Mouse (Mus musculus) myocyte (in vitro differentiated cells): ENCODE results near the gene 4930402F06Rik. TPM values are rescaled to one million over a fixed set of nuclear protein-coding genes. Genes with fewer than 3 reads are reported as not detected.

Source experiments
- H3K27me3 ChIP-seq: one replicate; pipeline ENCODE4 v1.6.1; 2011; ENCODE audit not compliant: control insufficient read depth, insufficient read depth, insufficient read length
- H3K36me3 ChIP-seq: one replicate; pipeline ENCODE4 v1.6.1; 2011; ENCODE audit not compliant: control insufficient read depth, insufficient read depth
- H3K4me2 ChIP-seq: one replicate; pipeline ENCODE4 v1.6.1; 2011; ENCODE audit warnings: low read depth, control low read depth
- H3K4me3 ChIP-seq: one replicate; pipeline ENCODE4 v1.5.1; 2011; ENCODE audit warnings: mild to moderate bottlenecking, control low read depth, moderate library complexity
- H3K79me2 ChIP-seq: one replicate; pipeline ENCODE4 v1.6.1; 2011; ENCODE audit not compliant: control insufficient read depth, insufficient read depth
- H3ac ChIP-seq: one replicate; pipeline ENCODE4 v1.6.1; 2011; ENCODE audit not compliant: control insufficient read depth, insufficient read length
- CEBPB ChIP-seq: IDR thresholded peaks from 2 replicates; pipeline ENCODE4 v1.6.1; 2011; ENCODE audit warnings: mild to moderate bottlenecking, moderate library complexity; ENCODE audit not compliant: poor library complexity, insufficient read depth, severe bottlenecking
- E2F4 ChIP-seq: IDR thresholded peaks from one replicate; pipeline ENCODE4 v1.6.1; 2011; ENCODE audit warnings: mild to moderate bottlenecking, control low read depth, moderate library complexity; ENCODE audit not compliant: insufficient read depth
- MAX ChIP-seq: IDR thresholded peaks from one replicate; pipeline ENCODE4 v1.6.1; 2011; ENCODE audit warnings: low read depth, mild to moderate bottlenecking, control low read depth
- MYOD1 ChIP-seq, 3 experiments: IDR thresholded peaks; one replicate each; pipeline ENCODE4 v1.6.1; 2011; ENCODE audit warnings: control low read depth in 2 of 3, low read depth in 2 of 3, mild to moderate bottlenecking in 2 of 3, moderate library complexity in 1 of 3; ENCODE audit not compliant: insufficient read length in 2 of 3, control insufficient read depth in 1 of 3
- MYOG ChIP-seq, 3 experiments: IDR thresholded peaks; one replicate each; pipeline ENCODE4 v1.6.1; 2011; ENCODE audit warnings: control low read depth in 2 of 3, low read depth in 2 of 3, mild to moderate bottlenecking in 2 of 3; ENCODE audit not compliant: insufficient read length in 2 of 3, control insufficient read depth in 1 of 3, insufficient read depth in 1 of 3
- POLR2A ChIP-seq: IDR thresholded peaks from one replicate; pipeline ENCODE4 v1.6.1; 2011; ENCODE audit warnings: low read depth, mild to moderate bottlenecking, control low read depth, moderate library complexity; ENCODE audit not compliant: insufficient read length
- POLR2AphosphoS2 ChIP-seq: IDR thresholded peaks from one replicate; pipeline ENCODE4 v1.6.1; 2011; ENCODE audit warnings: low read depth, control low read depth; ENCODE audit not compliant: insufficient read length
- REST ChIP-seq: IDR thresholded peaks from one replicate; pipeline ENCODE4 v1.6.1; 2011; ENCODE audit warnings: mild to moderate bottlenecking, control low read depth, moderate library complexity; ENCODE audit not compliant: insufficient read depth, insufficient read length
- SRF ChIP-seq: IDR thresholded peaks from one replicate; pipeline ENCODE4 v1.6.1; 2011; ENCODE audit warnings: low read depth; ENCODE audit not compliant: control insufficient read depth, insufficient read length
- TCF12 ChIP-seq: IDR thresholded peaks from one replicate; pipeline ENCODE4 v1.6.1; 2011; ENCODE audit warnings: mild to moderate bottlenecking, control low read depth; ENCODE audit not compliant: poor library complexity, insufficient read depth, severe bottlenecking
- TCF3 ChIP-seq: IDR thresholded peaks from one replicate; pipeline ENCODE4 v1.6.1; 2011; ENCODE audit warnings: low read depth, control low read depth; ENCODE audit not compliant: insufficient read length
- USF1 ChIP-seq: IDR thresholded peaks from one replicate; pipeline ENCODE4 v1.6.1; 2011; ENCODE audit warnings: low read depth, mild to moderate bottlenecking, control low read depth, moderate library complexity
- polyA plus RNA-seq: library from polyadenylated mRNA; unstranded; fragments of >200 nt; fragmentation: generic; extraction: Trizol; gene quantifications from one replicate; pipeline ENCODE4 v1.2.1, GENCODE M21; 2012; ENCODE audit warnings: missing spikeins

4930402F06Rik gene
- polyA plus RNA-seq, 1 experiment, result not detected

- H3K79me2 ChIP-seq, result no peaks in the 10 kb centered on the region
- no peak overlapping the region for H3K4me2 ChIP-seq
- H3K27me3 ChIP-seq, result no peaks in the 10 kb centered on the region
- no peak overlapping the region for H3ac ChIP-seq
- no peak overlapping the region for H3K4me3 ChIP-seq
- no peak for TF ChIP-seq USF1
- no peak for TF ChIP-seq REST
- no peak for TF ChIP-seq POLR2A
- TF ChIP-seq POLR2AphosphoS2, result no peak
- no peak for TF ChIP-seq MAX
- TF ChIP-seq MYOG (IDR thresholded peaks at IDR 0.05; ENCODE audit: control insufficient read depth in 1 of 3, insufficient read depth in 1 of 3, insufficient read length in 2 of 3, low read depth in 2 of 3), result no peak
- TF ChIP-seq SRF, result no peak
- TF ChIP-seq TCF3, result no peak
- H3K36me3 ChIP-seq, result no peaks in the 10 kb centered on the region
Observed at GRCm38 (mm10) chr2:35411640-35412190, 14.7 kb upstream of the 4930402F06Rik start.

GRCm38 (mm10) chr2:35409466-35409865 lies 12.5 kb upstream of the 4930402F06Rik start:
- TF ChIP-seq MYOG (IDR thresholded peaks at IDR 0.05; ENCODE audit: control insufficient read depth in 1 of 3, insufficient read depth in 1 of 3, insufficient read length in 2 of 3, low read depth in 2 of 3), result no peak
- TF ChIP-seq TCF12, result no peak
- TF ChIP-seq REST, result no peak
- no peak for TF ChIP-seq MYOD1 (IDR thresholded peaks at IDR 0.05; ENCODE audit: control insufficient read depth in 1 of 3, insufficient read length in 2 of 3, low read depth in 2 of 3)
- TF ChIP-seq POLR2A, result no peak
- TF ChIP-seq USF1, result no peak
- no peak for TF ChIP-seq CEBPB
- no peak for TF ChIP-seq E2F4
- TF ChIP-seq SRF, result no peak
- no peak for TF ChIP-seq MAX
- no peak for TF ChIP-seq TCF3
- no peak for TF ChIP-seq POLR2AphosphoS2
- Histone ChIP-seq H3K36me3 (no peaks in the 10 kb centered on the region), H3K4me3 (no peak overlapping the region), H3K79me2 (no peaks in the 10 kb centered on the region), H3K4me2 (no peak overlapping the region), H3K27me3 (no peaks in the 10 kb centered on the region), H3ac (no peak overlapping the region)

GRCm38 (mm10) chr2:35408409-35409110 lies 11.6 kb upstream of the 4930402F06Rik start:
- Histone ChIP-seq H3K27me3 (no peaks in the 10 kb centered on the region), H3K4me3 (no peak overlapping the region), H3K4me2 (no peak overlapping the region), H3ac (no peak overlapping the region), H3K79me2 (no peaks in the 10 kb centered on the region), H3K36me3 (no peaks in the 10 kb centered on the region)
- TF ChIP-seq MYOG (IDR thresholded peaks at IDR 0.05; ENCODE audit: control insufficient read depth in 1 of 3, insufficient read depth in 1 of 3, insufficient read length in 2 of 3, low read depth in 2 of 3), result no peak
- no peak for TF ChIP-seq MYOD1 (IDR thresholded peaks at IDR 0.05; ENCODE audit: control insufficient read depth in 1 of 3, insufficient read length in 2 of 3, low read depth in 2 of 3)
- TF ChIP-seq POLR2A, result no peak
- no peak for TF ChIP-seq USF1
- no peak for TF ChIP-seq MAX
- no peak for TF ChIP-seq SRF

GRCm38 (mm10) chr2:35407878-35408277 lies 10.9 kb upstream of the 4930402F06Rik start:
- Histone ChIP-seq H3K79me2 (no peaks in the 10 kb centered on the region), H3K27me3 (no peaks in the 10 kb centered on the region), H3ac (no peak overlapping the region), H3K4me2 (no peak overlapping the region), H3K4me3 (no peak overlapping the region), H3K36me3 (no peaks in the 10 kb centered on the region)
- TF ChIP-seq SRF (no peak), MAX (no peak)

- no peak for TF ChIP-seq MYOD1 (IDR thresholded peaks at IDR 0.05; ENCODE audit: control insufficient read depth in 1 of 3, insufficient read length in 2 of 3, low read depth in 2 of 3)
- TF ChIP-seq MYOG (IDR thresholded peaks at IDR 0.05; ENCODE audit: control insufficient read depth in 1 of 3, insufficient read depth in 1 of 3, insufficient read length in 2 of 3, low read depth in 2 of 3), result no peak
- TF ChIP-seq SRF, result no peak
- TF ChIP-seq E2F4, result no peak
- H3K4me3 ChIP-seq, result no peak overlapping the region
- H3ac ChIP-seq, result no peak overlapping the region
- H3K36me3 ChIP-seq, result no peaks in the 10 kb centered on the region
- no peaks in the 10 kb centered on the region for H3K27me3 ChIP-seq
- no peak overlapping the region for H3K4me2 ChIP-seq
- no peaks in the 10 kb centered on the region for H3K79me2 ChIP-seq
Observed at GRCm38 (mm10) chr2:35407266-35407665, 10.3 kb upstream of the 4930402F06Rik start.
